In genomic region chr5:128951472-128951871, GRCm38 (mm10) we compare ENCODE assay signal across 14 mouse cellular contexts. TPM values are rescaled to one million over a fixed set of nuclear protein-coding genes. Genes with fewer than 3 reads are reported as not detected.
DNase-seq lines count a peak whose midpoint lies in the region; ATAC-seq and TF ChIP-seq lines count a peak whose summit lies in the region.
"Had no signal": no experiment of that assay in that cellular context is flagged by ENCODE, and none has a peak within 500 bp of the region (broad histone marks: within the 10 kb centered on the region; RNA-seq: fewer than 3 reads in every experiment).

No protein-coding gene starts in this region.

- WGBS in forebrain, embryonic 13.5 days: 48% methylated on average over 4 of the region's 4 CpGs
- WGBS in limb, embryonic 10.5 days: 44% methylated on average over 4 of the region's 4 CpGs
- WGBS in neural tube, embryonic 15.5 days: 51% methylated on average over 4 of the region's 4 CpGs

- no peak for ATAC-seq in forebrain, embryonic 13.5 days
- no peak for ATAC-seq in neural tube, embryonic 15.5 days (ENCODE audit: low FRiP score)
- ATAC-seq: CD4-positive, CD25-positive, alpha-beta regulatory T cell, adult 4 months; Patski had no signal

- 0 out of 2 replicates have a peak, but pooled peaks cover 8% of the 10 kb centered on the region for H3K27me3 ChIP-seq in forebrain, embryonic 13.5 days
- H3K27me3 ChIP-seq in limb, embryonic 10.5 days (ENCODE audit: low read depth, poor library complexity, severe bottlenecking): peaks cover 37% of the 10 kb centered on the region
- no peaks in the 10 kb centered on the region for H3K27me3 ChIP-seq in neural tube, embryonic 15.5 days (replicated peaks)

- H3K27ac ChIP-seq in layer of hippocampus, adult 2 months: peak overlapping the region; percentile 80; the same call in 1 of the 2 replicates
- H3K27ac ChIP-seq in forebrain, embryonic 13.5 days: no peak overlapping the region
- H3K27ac ChIP-seq in limb, embryonic 10.5 days: no peak overlapping the region
- peak overlapping the region; percentile 93 for H3K27ac ChIP-seq in neural tube, embryonic 15.5 days (replicated peaks)
- H3K27ac ChIP-seq: liver, embryonic 15.5 days had no signal

- H3K4me1 ChIP-seq in forebrain, embryonic 13.5 days: peaks cover 10% of the 10 kb centered on the region; the same call in 1 of the 2 replicates
- H3K4me1 ChIP-seq in limb, embryonic 10.5 days: peaks cover 23% of the 10 kb centered on the region
- peaks cover 34% of the 10 kb centered on the region for H3K4me1 ChIP-seq in neural tube, embryonic 15.5 days
- H3K4me1 ChIP-seq: liver, embryonic 15.5 days; megakaryocyte, embryonic 14.5 days had no signal

- TF ChIP-seq CTCF in layer of hippocampus, adult 2 months (conservative IDR thresholded peaks at IDR 0.05): no peak

- no peaks in the 10 kb centered on the region for H3K36me3 ChIP-seq in forebrain, embryonic 13.5 days (ENCODE audit: poor library complexity, severe bottlenecking)
- H3K36me3 ChIP-seq in limb, embryonic 10.5 days: no peaks in the 10 kb centered on the region
- no peaks in the 10 kb centered on the region for H3K36me3 ChIP-seq in neural tube, embryonic 15.5 days
- H3K36me3 ChIP-seq: liver, embryonic 15.5 days had no signal

- no peak for DNase-seq in layer of hippocampus, adult 2 months (ENCODE audit: low spot score in 2 of 2)
- DNase-seq in layer of hippocampus, postnatal 25 days (ENCODE audit: extremely low spot score in 1 of 2, low spot score in 1 of 2): no peak
- no peak for DNase-seq in limb, embryonic 10.5 days (ENCODE audit: low spot score)
- DNase-seq in kidney, adult 18-20 months: no peak
- no peak for DNase-seq in MN1 (ENCODE audit: low spot score)
- DNase-seq: adrenal gland, adult 8-10 months; kidney, postnatal 10 days had no signal

- H3K4me3 ChIP-seq in layer of hippocampus, adult 2 months: peak overlapping the region; percentile 76
- peak overlapping the region; percentile 53 for H3K4me3 ChIP-seq in forebrain, embryonic 13.5 days
- H3K4me3 ChIP-seq in limb, embryonic 10.5 days: peak overlapping the region; percentile 58; the same call in 1 of the 2 replicates
- H3K4me3 ChIP-seq in neural tube, embryonic 15.5 days (replicated peaks): peak overlapping the region; percentile 67
- H3K4me3 ChIP-seq: liver, embryonic 15.5 days; megakaryocyte, embryonic 14.5 days had no signal

- H3K9ac ChIP-seq in forebrain, embryonic 13.5 days: 0 out of 2 replicates have a peak overlapping the region, but pooled peaks have one; percentile 26
- H3K9ac ChIP-seq in neural tube, embryonic 15.5 days (replicated peaks): peak overlapping the region; percentile 77
- H3K9ac ChIP-seq: liver, embryonic 15.5 days had no signal

- H3K9me3 ChIP-seq in forebrain, embryonic 13.5 days (replicated peaks): no peaks in the 10 kb centered on the region
- H3K9me3 ChIP-seq in limb, embryonic 10.5 days (replicated peaks): no peaks in the 10 kb centered on the region
- H3K9me3 ChIP-seq in neural tube, embryonic 15.5 days (replicated peaks): no peaks in the 10 kb centered on the region
- H3K9me3 ChIP-seq: liver, embryonic 15.5 days had no signal

- H3K4me2 ChIP-seq in forebrain, embryonic 13.5 days: peak overlapping the region; percentile 70
- peak overlapping the region; percentile 67 for H3K4me2 ChIP-seq in neural tube, embryonic 15.5 days
- H3K4me2 ChIP-seq: liver, embryonic 15.5 days had no signal

RNA-seq across cellular contexts. Expression of gene Rimbp2, which starts 1.8 kb away (rescaled TPM):
- total RNA-seq in layer of hippocampus, adult 2 months (2021): 100 to 1,000 TPM; 126 to 139 TPM
- 100 to 1,000 TPM; 118 to 159 TPM for total RNA-seq in layer of hippocampus, postnatal 25 days (2021)
- polyA plus RNA-seq in forebrain, embryonic 13.5 days (2015; fragmentation: Nextera tagmentation; extraction: Ambion mirVana): 1.2 and 1.4 TPM in 2 replicates
- 0.05 and 0.08 TPM in 2 replicates for polyA plus RNA-seq in limb, embryonic 10.5 days (2016; fragmentation: Nextera tagmentation; extraction: Ambion mirVana)
- 5.8 and 7.0 TPM in 2 replicates for polyA plus RNA-seq in neural tube, embryonic 15.5 days (2015; fragmentation: Nextera tagmentation; extraction: Ambion mirVana)
- polyA plus RNA-seq: liver, embryonic 15.5 days; Patski; thymus, postnatal 0 days had no signal

RNA-seq across cellular contexts. Expression of gene Stx2, which starts 56.9 kb away (rescaled TPM):
- total RNA-seq in layer of hippocampus, adult 2 months (2021): 10 to 100 TPM; 30.9 to 31.8 TPM
- 10 to 100 TPM; 24.0 to 34.7 TPM for total RNA-seq in layer of hippocampus, postnatal 25 days (2021)
- polyA plus RNA-seq in forebrain, embryonic 13.5 days (2015; fragmentation: Nextera tagmentation; extraction: Ambion mirVana): 17.1 and 18.1 TPM in 2 replicates
- polyA plus RNA-seq in limb, embryonic 10.5 days (2016; fragmentation: Nextera tagmentation; extraction: Ambion mirVana): 17.5 and 26.2 TPM in 2 replicates
- 20.1 and 20.5 TPM in 2 replicates for polyA plus RNA-seq in neural tube, embryonic 15.5 days (2015; fragmentation: Nextera tagmentation; extraction: Ambion mirVana)

Comparison
In these comparisons a context has a peak if more than half of its experiments do, and no peak if none do; other contexts are left out.
1. H3K27ac ChIP-seq: peak in layer of hippocampus, adult 2 months (single experiment) and neural tube, embryonic 15.5 days (single experiment); none in forebrain, embryonic 13.5 days (single experiment) and limb, embryonic 10.5 days (single experiment).
2. Peak in every context shown above with its lines, with median percentiles within 50 percentile points of each other: H3K4me3 ChIP-seq.